Mouse (Mus musculus): ENCODE measurements around the gene Rpl35a.

- TF ChIP-seq CTCF (IDR thresholded peaks at IDR 0.05; ENCODE audit: low read depth, low read length) = no peak
- TF ChIP-seq POLR2A (IDR thresholded peaks at IDR 0.05; ENCODE audit: borderline replicate concordance, low read depth, low read length) = no peak
Observed at GRCm38 (mm10) chr16:33007436-33007835, 48.8 kb upstream of the Rpl35a start.

All from bone marrow macrophage, adult 2 months (primary cell).